Mouse (Mus musculus) lung, embryonic 16.5 days (tissue): Measurements from ENCODE around the gene H60c. TPM values are rescaled to one million over a fixed set of nuclear protein-coding genes. Genes with fewer than 3 reads are reported as not detected.
"Not testable (repeated sequence)": the region's sequence is repeated elsewhere in the genome, so short reads cannot be mapped to it uniquely, and the experiment has no call there.

Experiments
- ATAC-seq: fragments of 200-750 bp; cut with Nextera tagmentation; 2 replicates; pipeline ENCODE4 v1.8.0; 2017; ENCODE audit warnings: low read depth, mild to moderate bottlenecking, moderate library complexity
- H3K27ac ChIP-seq: fragments of 300-500 bp; sonication (generic); 2 replicates; pipeline ENCODE4 v1.5.1; 2014; ENCODE audit warnings: mild to moderate bottlenecking, control low read depth, low read length
- H3K27me3 ChIP-seq: fragments of 300-500 bp; sonication (generic); 2 replicates; pipeline ENCODE4 v1.6.1; 2014; ENCODE audit warnings: low read depth, low read length, mixed read lengths; ENCODE audit not compliant: control insufficient read depth, insufficient read depth
- H3K36me3 ChIP-seq: fragments of 300-500 bp; sonication (generic); 2 replicates; pipeline ENCODE4 v1.6.1; 2014; ENCODE audit warnings: low read length; ENCODE audit not compliant: control insufficient read depth, insufficient read depth
- H3K4me1 ChIP-seq: fragments of 300-500 bp; sonication (generic); replicated peaks from 2 replicates; pipeline ENCODE4 v1.6.1; 2014; ENCODE audit warnings: low read length, mixed read lengths; ENCODE audit not compliant: control insufficient read depth, insufficient read depth
- H3K4me2 ChIP-seq: fragments of 300-500 bp; sonication (generic); 2 replicates; pipeline ENCODE4 v1.6.1; 2014; ENCODE audit warnings: low read depth, low read length, control low read depth
- H3K4me3 ChIP-seq: fragments of 300-500 bp; sonication (generic); 2 replicates; pipeline ENCODE4 v1.5.1; 2014; ENCODE audit warnings: mild to moderate bottlenecking, low read length, control low read depth
- H3K9ac ChIP-seq: fragments of 300-500 bp; sonication (generic); 2 replicates; pipeline ENCODE4 v1.6.1; 2014; ENCODE audit warnings: low read length, control low read depth
- H3K9me3 ChIP-seq: fragments of 300-500 bp; sonication (generic); 2 replicates; pipeline ENCODE4 v1.6.1; 2016; ENCODE audit warnings: low read length; ENCODE audit not compliant: control insufficient read depth
- WGBS: fragments of 180-500 bp; shearing (Covaris S2); extraction: QIAGEN DNeasy Blood & Tissue Kit; methylation state at CpG from one replicate; pipeline ENCODE4 v1.1.7; 2014; 5-methylcytosine and 5-hydroxymethylcytosine counted together
- polyA plus RNA-seq: library from polyadenylated mRNA; unstranded; fragments of >200 nt; fragmentation: Nextera tagmentation; extraction: Ambion mirVana; gene quantifications from 2 replicates; pipeline ENCODE4 v1.2.1, GENCODE M21; 2015

Gene H60c
- polyA plus RNA-seq, 1 experiment from 2014 or later, result 0.83 TPM

DNA sequence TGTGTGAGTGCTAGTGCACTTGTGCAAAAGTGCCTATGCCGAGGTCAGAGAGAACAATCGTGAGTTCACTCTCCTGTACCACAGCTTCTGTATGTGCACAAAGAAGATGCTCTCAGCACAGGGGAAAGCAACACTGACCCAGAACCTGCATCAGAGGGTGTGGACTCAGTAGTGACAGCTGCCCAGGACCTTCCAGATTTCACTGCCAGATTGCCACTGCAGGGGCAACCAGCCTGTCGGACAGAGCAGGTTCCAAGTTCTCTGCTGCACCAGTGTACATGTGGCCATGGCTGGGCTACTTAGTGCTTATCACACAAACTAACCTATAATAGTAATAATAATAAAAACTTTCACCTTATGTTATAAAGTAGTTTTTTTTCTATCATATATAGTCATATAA lies 10.2 kb downstream of the H60c start:
- no peaks in the 10 kb centered on the region for H3K9me3 ChIP-seq
- H3K9ac ChIP-seq, result no peak overlapping the region
- no peaks in the 10 kb centered on the region for H3K27me3 ChIP-seq
- no peak overlapping the region for H3K4me3 ChIP-seq
- no peaks in the 10 kb centered on the region for H3K36me3 ChIP-seq
- H3K4me2 ChIP-seq, result no peak overlapping the region
- no peak for ATAC-seq
- 85% methylated on average over 3 of the region's 3 CpGs for WGBS
- no peak overlapping the region for H3K27ac ChIP-seq
- no peaks in the 10 kb centered on the region for H3K4me1 ChIP-seq

DNA sequence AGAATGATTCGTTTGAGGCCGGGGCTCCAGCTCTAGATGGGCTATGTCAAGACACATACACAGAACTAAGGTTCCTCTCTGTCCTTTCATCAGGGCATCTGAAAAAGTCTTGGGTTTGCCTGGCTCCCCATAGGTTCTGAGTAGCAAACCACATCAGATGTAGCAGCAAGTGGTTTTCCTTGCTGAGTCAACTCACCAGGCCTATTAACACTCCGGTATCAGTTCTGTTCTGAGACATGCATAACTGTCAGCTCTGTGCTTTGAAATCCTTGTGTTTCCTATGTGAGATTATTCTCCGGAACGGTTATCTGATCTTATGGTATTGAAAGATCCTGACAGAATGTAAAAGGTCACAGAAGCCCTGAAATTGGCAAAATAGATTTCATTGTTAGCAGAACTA lies 29.1 kb downstream of the H60c start:
- H3K9ac ChIP-seq, H3K4me1 ChIP-seq, H3K4me2 ChIP-seq, H3K27ac ChIP-seq, H3K9me3 ChIP-seq, ATAC-seq, H3K27me3 ChIP-seq, H3K4me3 ChIP-seq, H3K36me3 ChIP-seq: not testable (repeated sequence)
- WGBS, result 83% methylated on average over 5 of the region's 5 CpGs

DNA sequence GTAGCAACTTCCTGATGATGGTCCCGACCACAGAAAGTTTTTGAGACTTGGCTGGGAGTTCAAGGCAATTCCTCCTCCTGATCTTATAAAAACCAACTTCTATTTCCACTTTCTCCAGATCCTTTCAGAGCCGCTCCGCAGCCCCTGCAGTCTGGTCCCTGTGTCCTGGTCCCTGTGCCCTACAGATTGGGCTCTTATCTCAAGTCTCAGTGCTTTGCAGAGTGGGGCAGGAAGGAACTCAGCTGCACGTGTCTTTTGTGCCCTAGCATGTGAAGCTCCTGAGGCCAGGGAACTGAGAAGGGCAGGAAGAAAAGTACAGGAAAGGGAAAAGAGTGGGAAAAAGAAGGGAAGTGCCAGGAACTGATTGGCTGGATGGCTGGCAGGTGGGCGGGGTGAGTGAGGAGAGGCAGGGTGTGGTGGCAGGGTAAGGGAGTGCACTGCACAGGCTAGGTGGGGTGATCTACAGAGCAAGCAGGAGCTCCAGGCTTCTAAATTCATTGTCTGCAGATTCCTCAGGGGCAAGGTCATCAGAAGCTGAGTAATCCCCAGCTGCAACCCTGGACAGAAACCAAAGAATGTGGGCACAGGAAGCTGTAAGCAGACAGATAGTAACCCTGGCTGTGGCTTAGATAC lies 30.8 kb downstream of the H60c start:
- Histone ChIP-seq H3K36me3 (no peaks in the 10 kb centered on the region), H3K9ac (no peak overlapping the region), H3K4me1 (no peaks in the 10 kb centered on the region), H3K27ac (no peak overlapping the region), H3K27me3 (no peaks in the 10 kb centered on the region), H3K4me3 (no peak overlapping the region), H3K4me2 (no peak overlapping the region), H3K9me3 (no peaks in the 10 kb centered on the region)
- WGBS, result 59% methylated on average over 5 of the region's 5 CpGs
- 0 out of 2 replicates have a peak, but pooled peaks have one; percentile 38 for ATAC-seq

DNA sequence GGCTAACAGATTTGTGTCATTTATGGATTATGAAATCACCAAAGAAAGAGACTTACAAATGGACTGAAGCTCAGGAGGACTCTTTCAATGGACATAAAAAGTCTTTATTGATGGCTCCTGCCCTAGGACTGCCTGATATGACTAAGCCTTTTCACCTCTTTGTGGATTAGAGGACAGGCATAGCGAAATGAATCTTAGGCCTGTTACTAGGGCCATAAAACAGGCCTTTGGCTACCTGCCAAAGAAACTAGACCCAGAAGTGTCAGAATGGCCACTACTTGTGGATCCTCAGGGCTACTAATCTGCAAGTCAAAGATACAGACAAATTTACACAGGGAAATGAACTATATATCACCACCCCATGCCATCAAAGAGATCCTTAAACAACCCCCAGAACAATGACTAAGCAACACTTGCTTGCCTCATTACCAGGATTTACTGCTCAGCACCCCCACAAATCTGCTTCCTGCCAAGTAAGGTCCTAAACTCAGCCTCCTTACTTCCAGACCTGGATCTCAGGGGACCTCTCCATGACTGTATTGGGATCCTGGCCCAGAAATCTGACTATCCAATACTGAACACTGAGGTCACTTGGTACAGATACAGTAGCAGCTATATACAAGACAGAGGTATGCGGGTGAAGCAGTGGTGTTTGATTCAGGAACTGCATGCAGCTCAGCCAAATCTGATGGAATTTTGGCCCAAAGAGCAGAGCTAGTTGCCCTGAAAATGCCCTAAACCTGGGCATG lies 39.0 kb downstream of the H60c start:
- no peak overlapping the region for H3K27ac ChIP-seq
- no peaks in the 10 kb centered on the region for H3K27me3 ChIP-seq
- ATAC-seq, result no peak
- H3K4me3 ChIP-seq, result no peak overlapping the region
- 65% methylated on average over 2 of the region's 2 CpGs for WGBS
- no peak overlapping the region for H3K9ac ChIP-seq
- H3K9me3 ChIP-seq, result no peaks in the 10 kb centered on the region
- no peaks in the 10 kb centered on the region for H3K4me1 ChIP-seq
- no peaks in the 10 kb centered on the region for H3K36me3 ChIP-seq
- no peak overlapping the region for H3K4me2 ChIP-seq

Other genes starting within 250 kb of the H60c start
- 125 and 133 TPM in 2 replicates for gene Ppp1r14c, start 98.3 kb upstream of the H60c start, polyA plus RNA-seq